Mouse (Mus musculus) frontal cortex, postnatal 10 days (tissue): Measurements from ENCODE around the gene Sh3d19.
"Not testable (repeated sequence)": the region's sequence is repeated elsewhere in the genome, so short reads cannot be mapped to it uniquely, and the experiment has no call there.

Experiments
- DNase-seq, 2 experiments: peaks; one replicate each; pipeline ENCODE4 v3.0.0; 2022; ENCODE audit warnings: low spot score in 2 of 2, mixed read lengths in 1 of 2

Sh3d19 gene

DNA sequence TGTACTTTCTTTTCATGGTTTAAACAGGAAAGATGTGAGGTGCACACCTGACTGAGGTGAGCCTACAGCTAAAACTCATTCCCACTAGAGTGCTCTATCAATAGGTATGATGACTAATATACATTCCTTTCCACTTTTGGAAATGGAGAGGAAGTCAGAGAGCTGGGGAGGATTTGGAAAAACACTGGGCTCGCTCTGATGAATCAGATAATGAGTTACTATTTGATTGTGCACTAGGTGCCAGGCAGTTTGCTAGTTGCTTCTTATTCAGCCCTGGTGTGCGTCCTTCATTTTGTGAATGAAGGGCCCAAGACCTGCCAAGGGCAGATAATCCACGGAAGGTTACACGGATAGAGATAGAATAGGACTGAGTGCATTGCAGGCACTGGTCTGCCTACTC, 9.1 kb downstream of the Sh3d19 start:
- no peak for DNase-seq

- DNase-seq = not testable (repeated sequence)
Observed at GRCm38 (mm10) chr3:85981761-85982160, 10.9 kb downstream of the Sh3d19 start.

- no peak for DNase-seq
Observed at GRCm38 (mm10) chr3:85984537-85984936, 13.6 kb downstream of the Sh3d19 start.

GRCm38 (mm10) chr3:85987225-85987624, 16.3 kb downstream of the Sh3d19 start:
- no peak for DNase-seq

GRCm38 (mm10) chr3:85991140-85991801, 20.4 kb downstream of the Sh3d19 start:
- no peak for DNase-seq

DNA sequence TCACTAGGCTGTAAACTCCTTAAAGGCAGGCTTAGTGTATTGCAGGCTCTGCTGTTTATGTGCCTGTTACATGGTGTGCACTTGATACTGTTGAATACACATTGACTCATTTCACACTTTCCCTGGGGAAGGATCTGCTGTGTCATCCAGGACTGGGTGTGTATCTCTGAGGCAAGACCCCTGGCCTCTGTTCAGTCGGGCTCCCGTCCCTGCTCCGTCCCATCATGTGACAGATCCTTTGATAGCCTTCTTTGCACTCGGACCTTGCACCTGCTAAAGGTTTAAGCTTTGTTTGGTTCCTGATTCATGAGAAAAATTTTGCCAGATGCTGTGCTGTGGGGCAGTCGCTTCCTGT, 20.9 kb downstream of the Sh3d19 start:
- no peak for DNase-seq

DNA sequence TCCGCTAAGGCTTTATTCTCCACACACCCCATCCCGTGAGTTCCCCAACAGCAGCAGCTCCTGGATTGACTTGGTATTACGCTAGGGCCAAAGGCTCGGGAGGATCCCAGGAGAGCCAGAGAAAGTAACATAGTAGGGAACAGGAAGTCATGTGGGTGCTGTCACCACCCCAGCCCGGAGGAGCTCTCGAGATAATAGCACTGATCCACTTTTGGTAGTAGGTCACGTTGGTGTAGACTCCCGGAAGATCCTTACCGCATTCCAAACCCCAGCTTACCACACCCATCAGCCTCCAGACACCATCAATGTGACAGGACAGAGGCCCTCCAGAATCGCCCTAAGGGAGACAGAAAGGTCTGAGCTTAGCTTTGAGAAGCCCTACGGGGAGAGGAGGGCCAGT, 22.8 kb downstream of the Sh3d19 start:
- DNase-seq = no peak

GRCm38 (mm10) chr3:85994645-85995044, 23.7 kb downstream of the Sh3d19 start:
- no peak for DNase-seq

DNA sequence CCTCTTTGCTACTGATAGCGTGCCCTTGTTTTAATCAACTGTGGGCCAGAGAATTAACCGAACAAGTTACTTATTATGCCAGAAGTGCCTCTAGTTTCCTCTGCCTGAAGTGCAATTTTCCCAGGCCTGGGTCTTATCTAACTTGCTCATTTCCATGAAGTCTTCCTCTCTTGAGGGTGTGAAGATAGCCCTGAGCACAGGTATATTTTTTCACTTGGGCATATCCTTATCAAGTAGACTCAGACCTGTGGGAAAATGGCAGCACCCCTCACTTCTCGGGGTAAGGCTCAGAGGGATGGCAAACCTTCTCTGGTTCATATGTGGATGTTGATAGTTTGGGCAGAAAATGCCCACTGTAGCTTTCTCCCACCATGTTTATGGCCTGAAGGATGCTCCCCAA, 30.4 kb downstream of the Sh3d19 start:
- no peak for DNase-seq

- peak in 1 of 2 experiments; percentile 13 for DNase-seq
Observed at GRCm38 (mm10) chr3:86002423-86002822, 31.5 kb downstream of the Sh3d19 start, which contains the start of gene Prss48. Gene Prss48 (minus strand): TSS chr3:86002491.

DNA sequence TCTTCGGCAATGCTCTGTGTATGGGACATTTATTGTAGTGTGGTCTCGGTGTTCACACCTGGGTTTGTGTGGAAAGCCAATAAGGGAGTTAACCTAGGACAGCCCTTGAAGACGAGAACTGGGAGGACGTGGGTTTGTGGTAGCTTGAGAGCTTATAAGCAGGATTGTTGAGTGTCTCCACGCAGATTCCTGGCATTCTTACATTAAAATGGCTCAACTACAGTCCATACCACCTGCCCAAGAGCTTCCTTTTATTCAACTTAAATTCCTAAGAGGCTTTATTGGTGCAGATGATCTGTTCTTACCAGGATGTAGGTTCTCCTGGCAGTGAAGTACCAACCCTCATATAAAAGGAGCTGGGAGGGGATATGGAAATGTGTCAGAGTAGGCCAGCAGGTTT, 32.0 kb downstream of the Sh3d19 start:
- no peak for DNase-seq

GRCm38 (mm10) chr3:86004751-86005150, 33.8 kb downstream of the Sh3d19 start:
- DNase-seq = no peak

DNA sequence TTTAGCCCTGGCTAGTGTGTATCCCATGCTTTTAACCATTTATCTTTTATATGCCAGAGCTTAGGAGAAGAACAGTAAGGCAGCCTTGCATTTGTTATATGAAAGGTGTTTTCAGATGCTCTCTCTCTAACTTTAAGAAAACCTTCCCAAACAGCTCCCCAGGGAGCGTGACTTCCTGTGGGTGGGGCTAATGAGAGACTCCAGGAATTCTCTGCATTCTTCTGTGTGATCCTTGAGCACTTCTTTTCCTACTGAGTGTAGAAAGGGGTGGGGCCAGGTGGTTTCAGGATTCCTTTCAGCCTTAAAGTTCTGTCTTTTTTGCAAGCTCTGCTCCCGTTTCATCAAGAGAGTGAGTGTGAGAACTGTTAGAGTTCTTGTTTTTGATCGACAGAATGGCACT, 39.7 kb downstream of the Sh3d19 start:
- DNase-seq = no peak

DNA sequence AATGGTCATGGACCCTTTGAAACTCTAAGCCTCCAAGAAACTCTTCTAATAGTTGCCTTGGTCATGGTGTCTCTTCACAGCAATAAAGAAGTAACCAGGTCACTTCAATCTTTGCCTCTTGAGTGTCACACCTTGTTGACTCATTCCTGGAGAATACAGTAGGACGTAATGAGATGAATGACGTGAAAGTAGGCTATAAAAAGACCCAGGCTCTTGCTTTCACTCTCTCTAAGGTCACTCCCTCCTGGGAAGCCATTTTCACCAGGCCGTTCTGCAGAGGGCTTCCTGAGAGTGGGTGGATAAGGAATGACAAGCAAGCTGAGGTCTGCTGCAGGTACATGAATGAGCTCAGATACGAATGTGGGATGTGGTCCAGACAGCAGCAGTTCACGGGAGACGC, 40.5 kb downstream of the Sh3d19 start:
- no peak for DNase-seq

- DNase-seq = no peak
Observed at GRCm38 (mm10) chr3:86011833-86012232, 40.9 kb downstream of the Sh3d19 start.

DNA sequence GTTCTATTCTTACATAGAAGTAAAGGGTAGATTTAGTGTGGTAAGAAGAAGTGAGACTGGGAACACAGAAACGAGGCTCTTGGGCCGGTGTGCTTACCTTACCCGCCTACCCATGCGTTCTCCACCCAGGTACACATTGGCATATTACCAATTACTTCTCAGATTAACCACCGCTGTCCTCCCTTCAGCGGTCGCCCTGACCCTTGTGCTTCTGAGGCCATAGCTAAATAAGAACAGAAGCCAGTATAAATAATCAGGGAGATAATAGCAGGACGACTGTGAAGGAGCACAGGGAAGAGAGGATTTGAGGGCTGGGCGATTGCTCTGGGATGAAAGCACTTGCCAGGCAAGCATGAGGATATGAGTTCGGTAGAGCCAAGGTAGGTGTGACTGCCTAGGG, 42.9 kb downstream of the Sh3d19 start:
- no peak for DNase-seq

- DNase-seq = no peak
Observed at GRCm38 (mm10) chr3:86016965-86017364, 46.1 kb downstream of the Sh3d19 start.

DNA sequence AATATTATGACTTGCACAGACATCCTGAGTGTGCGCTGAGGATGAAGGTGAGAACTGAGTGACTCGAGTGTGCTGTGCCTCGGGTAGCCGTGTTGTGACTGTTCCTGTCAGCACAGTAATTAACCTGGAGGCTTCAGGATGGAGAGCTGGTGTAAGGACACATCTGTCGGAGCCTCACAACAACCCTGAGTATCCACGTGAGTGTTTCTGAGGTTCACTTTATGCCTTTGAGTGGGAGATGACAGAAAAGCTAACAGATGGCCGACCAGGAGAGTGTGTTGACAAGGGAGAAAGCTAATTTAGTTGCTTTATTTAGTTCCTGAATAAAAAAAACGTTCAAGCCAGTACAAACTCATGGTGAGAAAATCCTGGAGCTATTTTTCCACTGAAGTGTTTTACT, 46.6 kb downstream of the Sh3d19 start:
- DNase-seq = no peak

- no peak for DNase-seq
Observed at GRCm38 (mm10) chr3:86020921-86021650, 50.2 kb downstream of the Sh3d19 start.

- DNase-seq = no peak
Observed at GRCm38 (mm10) chr3:86021651-86022050, 50.7 kb downstream of the Sh3d19 start.

GRCm38 (mm10) chr3:86024065-86024795, 53.3 kb downstream of the Sh3d19 start:
- no peak for DNase-seq

DNA sequence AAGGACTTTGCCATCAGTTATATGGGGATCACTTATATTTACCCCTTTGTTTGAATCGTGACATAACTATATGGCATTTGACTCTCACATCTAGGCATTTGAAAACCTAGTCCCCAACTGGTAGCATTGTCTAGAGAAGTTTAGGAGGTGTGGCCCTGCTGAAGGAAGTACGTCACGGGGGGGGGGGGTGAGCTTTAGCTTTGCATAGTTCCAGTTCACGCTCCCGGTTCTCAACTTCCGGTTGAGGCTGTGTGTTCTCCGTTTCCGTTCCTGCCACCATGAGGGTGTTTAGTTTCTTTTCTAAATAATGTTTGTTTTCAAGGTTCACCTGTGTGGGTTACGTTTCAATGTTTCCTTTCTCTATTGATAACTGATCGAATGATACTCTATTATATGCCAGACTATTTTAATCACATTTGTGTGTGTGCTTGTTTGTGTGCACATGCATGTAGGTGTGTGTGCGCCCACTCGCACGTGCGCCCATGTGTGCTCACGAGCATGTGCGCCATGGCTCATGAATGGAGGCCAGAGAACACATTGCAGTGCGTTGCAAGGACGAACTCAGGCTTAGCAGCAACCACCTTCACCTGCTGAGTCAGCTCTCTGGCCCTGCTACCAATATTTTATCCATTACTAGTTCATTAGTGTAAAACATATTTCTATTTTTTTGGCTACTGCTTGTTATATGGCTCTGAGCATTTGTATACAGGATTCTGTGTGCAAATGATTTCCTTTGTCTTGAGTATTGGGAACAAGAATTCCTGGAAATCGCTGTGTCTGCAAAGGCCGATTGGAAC, 54.6 kb downstream of the Sh3d19 start:
- DNase-seq = no peak
